Mouse (Mus musculus) adrenal gland, postnatal 36 days (tissue): ENCODE measurements around the gene Gabrd. TPM values are rescaled to one million over a fixed set of nuclear protein-coding genes. Genes with fewer than 3 reads are reported as not detected.
"Not testable (repeated sequence)": the region's sequence is repeated elsewhere in the genome, so short reads cannot be mapped to it uniquely, and the experiment has no call there.

Experiments used
- DNase-seq, 2 experiments: peaks; one replicate each; pipeline ENCODE4 v3.0.0; 2021; ENCODE audit warnings: mixed read lengths in 1 of 2
- long read RNA-seq, 2 experiments: library from polyadenylated mRNA; stranded (forward); transcript quantifications; one replicate each; pipeline ENCODE4 v2.0.0; 2021; ENCODE audit warnings: borderline sequencing depth in 2 of 2
- total RNA-seq, 2 experiments: library from RNA; stranded (reverse); gene quantifications; 2 replicates each; pipeline ENCODE4 v1.2.3; 2021

The Gabrd gene
- under 1 TPM in 1 of 2 experiments, not detected in 1; 0.20 TPM for total RNA-seq
- long read RNA-seq, experiment 1: 0 reads
- long read RNA-seq, experiment 2: 0 reads

GRCm38 (mm10) chr4:155397511-155398221 is at the start of gene Gabrd:
Gene Gabrd (minus strand): TSS chr4:155398112.
- peak; percentile 75 to 85 for DNase-seq

- no peak for DNase-seq
Measured at GRCm38 (mm10) chr4:155442808-155443207, 44.9 kb upstream of the Gabrd start.

GRCm38 (mm10) chr4:155433993-155434392 is 36.1 kb upstream of the Gabrd start:
- no peak for DNase-seq

GRCm38 (mm10) chr4:155432358-155432757 is 34.4 kb upstream of the Gabrd start:
- no peak for DNase-seq

GRCm38 (mm10) chr4:155429202-155429601 is 31.3 kb upstream of the Gabrd start:
- DNase-seq: no peak

GRCm38 (mm10) chr4:155428442-155428841 is 30.5 kb upstream of the Gabrd start:
- DNase-seq: no peak

- no peak for DNase-seq
Measured at GRCm38 (mm10) chr4:155426272-155426671, 28.4 kb upstream of the Gabrd start.

GRCm38 (mm10) chr4:155423988-155424387 is 26.1 kb upstream of the Gabrd start:
- DNase-seq: no peak

- DNase-seq: not testable (repeated sequence)
Measured at GRCm38 (mm10) chr4:155421412-155422370, 23.8 kb upstream of the Gabrd start.

- DNase-seq: no peak
Measured at GRCm38 (mm10) chr4:155420137-155420536, 22.2 kb upstream of the Gabrd start.

GRCm38 (mm10) chr4:155414656-155415235 is 16.8 kb upstream of the Gabrd start:
- no peak for DNase-seq

- DNase-seq: no peak
Measured at GRCm38 (mm10) chr4:155413641-155414335, 15.9 kb upstream of the Gabrd start.

GRCm38 (mm10) chr4:155412124-155412523 is 14.2 kb upstream of the Gabrd start:
- no peak for DNase-seq

GRCm38 (mm10) chr4:155409058-155409776 is 11.3 kb upstream of the Gabrd start, which contains the start of gene Cfap74:
Gene Cfap74 (plus strand): TSS chr4:155409190.
- DNase-seq: peak; percentile 82 to 84

- DNase-seq: no peak
Measured at GRCm38 (mm10) chr4:155408695-155409057, 10.8 kb upstream of the Gabrd start.

- DNase-seq: no peak
Measured at GRCm38 (mm10) chr4:155402489-155402888, 4.6 kb upstream of the Gabrd start.

GRCm38 (mm10) chr4:155401121-155401520 is 3.2 kb upstream of the Gabrd start:
- no peak for DNase-seq

- DNase-seq: no peak
Measured at GRCm38 (mm10) chr4:155398222-155398540, 269 bp upstream of the Gabrd start.

- DNase-seq: no peak
Measured at GRCm38 (mm10) chr4:155396751-155397150, 1.2 kb downstream of the Gabrd start.

- DNase-seq: no peak
Measured at GRCm38 (mm10) chr4:155395471-155395870, 2.4 kb downstream of the Gabrd start.

GRCm38 (mm10) chr4:155387166-155387565 is 10.7 kb downstream of the Gabrd start:
- no peak for DNase-seq
